In the genomic region with DNA sequence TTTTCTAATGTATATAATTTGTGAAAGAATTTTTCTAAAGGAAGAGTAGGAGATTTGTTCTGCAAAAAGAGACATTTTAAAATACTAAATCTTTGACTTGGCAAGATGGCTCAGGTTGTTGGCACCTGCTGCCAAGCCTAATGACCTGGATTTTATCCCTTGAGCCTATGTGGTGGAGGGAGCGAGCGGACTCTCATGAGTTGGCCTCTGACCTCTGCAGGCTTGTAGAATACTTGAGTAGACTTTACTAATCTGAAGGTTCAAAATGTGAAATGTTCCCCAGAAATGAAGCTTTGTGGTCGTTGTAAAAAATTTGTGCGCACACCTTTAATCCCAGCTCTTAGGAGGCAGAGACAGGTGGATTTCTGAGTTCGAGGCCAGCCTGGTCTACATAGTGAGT, we compare ENCODE assay signal across 20 mouse cellular contexts.
"Had no signal": no experiment of that assay in that cellular context is flagged by ENCODE, and none has a peak within 500 bp of the region (broad histone marks: within the 10 kb centered on the region; RNA-seq: fewer than 3 reads in every experiment).

No protein-coding gene starts in this region.

- H3K9me3 ChIP-seq: limb, embryonic 10.5 days; limb, embryonic 13.5 days; liver, embryonic 13.5 days; midbrain, embryonic 12.5 days; midbrain, embryonic 15.5 days; neural tube, embryonic 12.5 days; neural tube, embryonic 15.5 days had no signal

- H3K4me3 ChIP-seq: layer of hippocampus, adult 2 months; limb, embryonic 10.5 days; limb, embryonic 13.5 days; liver, embryonic 13.5 days; midbrain, embryonic 12.5 days; midbrain, embryonic 15.5 days; neural tube, embryonic 12.5 days; neural tube, embryonic 15.5 days had no signal

- H3K9ac ChIP-seq: limb, embryonic 13.5 days; liver, embryonic 13.5 days; lung, embryonic 14.5 days; midbrain, embryonic 12.5 days; midbrain, embryonic 15.5 days; neural tube, embryonic 12.5 days; neural tube, embryonic 15.5 days had no signal

- H3K4me1 ChIP-seq: limb, embryonic 10.5 days; limb, embryonic 13.5 days; midbrain, embryonic 12.5 days; midbrain, embryonic 15.5 days; neural tube, embryonic 12.5 days; neural tube, embryonic 15.5 days had no signal

- DNase-seq: layer of hippocampus, adult 9-11 months; liver; liver, embryonic 13.5 days; lung, embryonic 14.5 days; right cerebral cortex, adult 18-20 months; right cerebral cortex, postnatal 14 days; right cerebral cortex, postnatal 4 days; thymus, adult 2 months; thymus, postnatal 14 days had no signal

- H3K27me3 ChIP-seq: limb, embryonic 13.5 days; liver, embryonic 13.5 days; midbrain, embryonic 12.5 days; midbrain, embryonic 15.5 days; neural tube, embryonic 12.5 days; neural tube, embryonic 15.5 days had no signal

- H3K27ac ChIP-seq: hindbrain, postnatal 0 days; layer of hippocampus, adult 2 months; limb, embryonic 10.5 days; limb, embryonic 13.5 days; liver, embryonic 13.5 days; midbrain, embryonic 12.5 days; midbrain, embryonic 15.5 days; neural tube, embryonic 12.5 days; neural tube, embryonic 15.5 days; stomach, postnatal 0 days had no signal

- ATAC-seq: hindbrain, postnatal 0 days; inflammation-experienced regulatory T-cells, adult 6 months; intestine, embryonic 16.5 days; midbrain, embryonic 15.5 days had no signal

- H3K4me2 ChIP-seq: limb, embryonic 13.5 days; liver, embryonic 13.5 days; lung, embryonic 14.5 days; midbrain, embryonic 12.5 days; midbrain, embryonic 15.5 days; neural tube, embryonic 12.5 days; neural tube, embryonic 15.5 days had no signal
